Mouse (Mus musculus): ENCODE data around the gene Hist1h3a.

DNA sequence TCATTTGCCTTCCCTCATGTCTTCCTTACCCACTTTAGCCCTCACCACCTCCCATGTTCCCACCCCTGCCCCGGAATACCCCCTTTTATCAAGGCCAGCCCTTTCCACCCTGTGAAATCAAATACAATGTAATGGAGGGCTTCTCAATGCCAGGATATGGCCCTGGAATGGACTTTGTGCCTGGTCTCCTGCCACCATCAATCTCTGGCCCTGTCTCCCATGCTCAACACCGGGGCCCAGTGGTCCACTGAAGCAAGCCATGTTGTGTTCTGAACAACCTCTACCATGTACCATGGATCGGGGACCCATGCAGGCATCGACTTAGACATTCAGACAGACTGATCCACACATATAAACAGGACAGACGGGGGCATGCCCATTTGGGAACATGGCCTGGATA lies 32.5 kb downstream of the Hist1h3a start:
- TF ChIP-seq CTCF (IDR thresholded peaks at IDR 0.05; ENCODE audit: control insufficient read depth, insufficient read depth, insufficient replicate concordance, low read depth, low read length) (no peak), POLR2A (IDR thresholded peaks at IDR 0.05; ENCODE audit: control insufficient read depth, low read depth, low read length) (no peak)
